Mouse (Mus musculus) spleen, postnatal 14 days (tissue): Measurements from ENCODE around the gene Tesk2.
"Not testable (repeated sequence)": the region's sequence is repeated elsewhere in the genome, so short reads cannot be mapped to it uniquely, and the experiment has no call there.

Experiments
- DNase-seq, 2 experiments: peaks; one replicate each; pipeline ENCODE4 v3.0.0; 2021 to 2022; ENCODE audit warnings: low spot score in 2 of 2

The Tesk2 gene

GRCm38 (mm10) chr4:116788956-116789355 is 68.2 kb downstream of the Tesk2 start:
- DNase-seq: peak; percentile 36 to 72

- DNase-seq: no peak
Observed at GRCm38 (mm10) chr4:116792453-116792852, 71.7 kb downstream of the Tesk2 start.

- no peak for DNase-seq
Observed at GRCm38 (mm10) chr4:116794273-116794672, 73.5 kb downstream of the Tesk2 start.

- DNase-seq: no peak
Observed at GRCm38 (mm10) chr4:116796442-116797110, 75.8 kb downstream of the Tesk2 start.

- no peak for DNase-seq
Observed at GRCm38 (mm10) chr4:116799901-116800300, 79.2 kb downstream of the Tesk2 start.

GRCm38 (mm10) chr4:116807197-116808129 is 86.7 kb downstream of the Tesk2 start, which contains the start of the genes Toe1 and Mutyh:
Toe1 (minus strand) TSS chr4:116807640.
Mutyh (plus strand) TSS chr4:116807723.
- peak; percentile 84 to 86 for DNase-seq

- no peak for DNase-seq
Observed at GRCm38 (mm10) chr4:116811012-116811411, 90.3 kb downstream of the Tesk2 start.

- DNase-seq: no peak
Observed at GRCm38 (mm10) chr4:116815276-116815675, 94.5 kb downstream of the Tesk2 start.

- no peak for DNase-seq
Observed at GRCm38 (mm10) chr4:116817486-116817885, 96.7 kb downstream of the Tesk2 start.

- DNase-seq: no peak
Observed at GRCm38 (mm10) chr4:116819968-116820901, 99.5 kb downstream of the Tesk2 start.

- DNase-seq: peak; percentile 27 to 33
Observed at GRCm38 (mm10) chr4:116820902-116821693, 100.3 kb downstream of the Tesk2 start.

GRCm38 (mm10) chr4:116821694-116822016 is 100.9 kb downstream of the Tesk2 start, which contains the start of gene Hpdl:
Hpdl (minus strand) TSS chr4:116821707.
- DNase-seq: no peak

GRCm38 (mm10) chr4:116824541-116825004 is 103.8 kb downstream of the Tesk2 start:
- DNase-seq: peak; percentile 24 to 52

GRCm38 (mm10) chr4:116827819-116828218 is 107.1 kb downstream of the Tesk2 start:
- DNase-seq: no peak

- DNase-seq: no peak
Observed at GRCm38 (mm10) chr4:116829364-116830069, 108.8 kb downstream of the Tesk2 start.

- no peak for DNase-seq
Observed at GRCm38 (mm10) chr4:116830070-116830368, 109.3 kb downstream of the Tesk2 start.

GRCm38 (mm10) chr4:116838999-116839398 is 118.3 kb downstream of the Tesk2 start:
- no peak for DNase-seq

GRCm38 (mm10) chr4:116840096-116840495 is 119.3 kb downstream of the Tesk2 start:
- not testable (repeated sequence) for DNase-seq

- DNase-seq: no peak
Observed at GRCm38 (mm10) chr4:116840841-116841240, 120.1 kb downstream of the Tesk2 start.

- no peak for DNase-seq
Observed at GRCm38 (mm10) chr4:116844324-116844723, 123.6 kb downstream of the Tesk2 start.
